Mouse (Mus musculus) mouse embryonic stem cell (cell line): ENCODE results near the gene Foxn3.

ENCODE experiments used
- in situ Hi-C, 2 experiments: fragments of 300-500 bp; cut with MboI; formaldehyde crosslinking; loops; 1 replicate in 1 of 2; 3 replicates in 1 of 2; pipeline ENCODE4 v1.14.3; 2019 to 2020; ENCODE audit warnings: low sequenced_read_pairs in 2 of 2, low pct_unique_long_range_greater_than_20kb in 1 of 2, mixed read lengths in 1 of 2; ENCODE audit not compliant: unreplicated experiment in 1 of 2

Gene Foxn3

DNA sequence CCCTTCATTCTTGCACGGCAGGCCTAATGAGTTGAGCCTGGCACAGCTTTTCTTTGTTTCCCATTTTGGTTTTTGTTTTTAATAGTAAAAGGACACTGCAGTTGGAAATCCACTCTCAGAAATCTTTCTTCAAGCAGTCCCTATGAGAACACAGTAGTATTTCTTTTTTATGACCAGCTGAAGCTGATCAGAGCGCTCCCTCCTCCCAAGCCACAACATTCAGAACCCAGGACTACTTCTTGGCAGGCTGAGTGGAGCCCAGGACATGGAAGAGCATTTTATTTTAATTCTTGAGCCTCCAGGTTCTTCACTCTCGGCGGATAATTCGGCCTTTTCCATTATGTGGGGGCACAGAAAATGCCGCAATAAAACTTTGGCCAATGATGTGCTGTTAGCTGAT lies 73.2 kb downstream of the Foxn3 start:
- in situ Hi-C loops, result no loop called here

- in situ Hi-C loops, result no loop called here
Observed at GRCm38 (mm10) chr12:99489001-99489592, 74.3 kb downstream of the Foxn3 start.

- in situ Hi-C loops, result no loop called here
Observed at GRCm38 (mm10) chr12:99480372-99480771, 83.0 kb downstream of the Foxn3 start.

GRCm38 (mm10) chr12:99474176-99474575 lies 89.2 kb downstream of the Foxn3 start:
- in situ Hi-C loops, result no loop called here

DNA sequence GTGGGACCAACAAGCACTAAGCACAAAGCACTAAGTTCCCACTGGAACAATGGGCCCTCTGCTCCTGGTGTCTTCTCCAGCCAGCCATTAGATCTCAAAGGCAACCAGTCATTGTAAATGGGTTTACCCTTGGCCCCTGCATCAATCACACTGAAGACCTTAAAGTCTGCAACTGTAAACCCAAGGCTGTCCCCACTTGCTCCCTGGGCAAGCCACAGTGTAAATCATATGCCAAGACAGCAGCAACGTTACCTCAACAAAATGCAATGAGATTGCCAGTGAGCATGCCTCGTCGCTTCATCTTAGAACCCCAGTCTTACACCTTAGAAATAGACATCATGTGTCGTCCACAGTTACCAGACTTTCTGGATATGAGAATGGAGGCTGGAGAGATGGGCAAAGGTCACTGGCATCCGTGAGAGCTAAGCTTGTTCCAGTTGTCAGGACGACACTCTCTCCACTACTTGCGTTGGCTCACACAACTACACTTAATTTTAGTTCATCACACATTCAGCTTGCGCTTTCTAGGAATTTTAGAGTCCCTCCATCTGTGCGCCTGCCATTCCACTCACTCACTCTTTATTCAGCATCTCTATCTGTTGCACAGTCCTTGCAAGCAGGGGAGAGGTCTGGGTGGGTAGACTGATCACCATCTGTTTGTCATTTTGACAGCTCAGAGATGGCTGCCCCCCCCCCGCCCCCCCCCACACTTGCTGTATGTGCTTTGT lies 89.8 kb downstream of the Foxn3 start:
- in situ Hi-C loops, result no loop called here

- in situ Hi-C loops, result no loop called here
Observed at GRCm38 (mm10) chr12:99471431-99471830, 92.0 kb downstream of the Foxn3 start.

GRCm38 (mm10) chr12:99467884-99468311 lies 95.5 kb downstream of the Foxn3 start:
- in situ Hi-C loops, result no loop called here

- in situ Hi-C loops, result no loop called here
Observed at GRCm38 (mm10) chr12:99467256-99467883, 96.0 kb downstream of the Foxn3 start.

- in situ Hi-C loops, result no loop called here
Observed at GRCm38 (mm10) chr12:99466426-99466825, 97.0 kb downstream of the Foxn3 start.

DNA sequence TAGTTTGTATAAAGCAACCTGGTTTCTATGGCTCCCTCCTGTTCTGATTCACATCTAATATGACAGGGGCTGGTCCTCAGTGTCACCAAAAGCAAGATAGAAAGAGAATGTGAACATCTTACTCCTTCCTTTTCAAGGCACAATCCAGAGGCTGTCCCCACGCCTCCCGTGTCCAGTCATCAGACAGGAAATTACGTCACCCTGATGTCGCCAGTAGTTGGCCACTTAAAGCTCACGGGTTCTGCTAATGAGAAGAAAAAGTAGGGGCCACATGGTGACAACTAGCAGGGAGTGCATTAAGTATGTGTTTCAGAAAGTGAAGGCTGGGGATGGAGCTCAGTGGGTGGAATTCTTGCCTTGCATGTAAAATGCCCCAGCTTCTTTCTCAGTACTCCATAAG lies 99.1 kb downstream of the Foxn3 start:
- in situ Hi-C loops, result no loop called here

DNA sequence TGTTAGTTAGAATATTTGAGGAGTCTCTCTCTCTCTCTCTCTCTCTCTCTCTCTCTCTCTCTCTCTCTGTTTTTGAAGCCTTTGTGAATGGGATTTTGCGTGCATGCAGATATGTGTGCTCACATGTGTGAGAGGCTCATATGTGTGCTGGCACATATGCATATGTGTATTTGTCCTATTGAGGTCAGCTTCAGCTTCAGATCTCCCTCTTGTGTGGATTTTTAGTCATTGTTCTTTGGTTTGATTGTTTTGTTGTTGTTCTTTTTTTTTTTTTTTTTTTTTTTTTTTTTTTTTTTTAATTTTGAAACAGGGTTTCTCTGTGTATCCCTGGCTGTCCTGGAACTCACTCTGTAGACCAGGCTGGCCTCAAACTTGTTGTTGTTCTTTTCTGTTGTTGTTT lies 100.5 kb downstream of the Foxn3 start:
- in situ Hi-C loops, result no loop called here

DNA sequence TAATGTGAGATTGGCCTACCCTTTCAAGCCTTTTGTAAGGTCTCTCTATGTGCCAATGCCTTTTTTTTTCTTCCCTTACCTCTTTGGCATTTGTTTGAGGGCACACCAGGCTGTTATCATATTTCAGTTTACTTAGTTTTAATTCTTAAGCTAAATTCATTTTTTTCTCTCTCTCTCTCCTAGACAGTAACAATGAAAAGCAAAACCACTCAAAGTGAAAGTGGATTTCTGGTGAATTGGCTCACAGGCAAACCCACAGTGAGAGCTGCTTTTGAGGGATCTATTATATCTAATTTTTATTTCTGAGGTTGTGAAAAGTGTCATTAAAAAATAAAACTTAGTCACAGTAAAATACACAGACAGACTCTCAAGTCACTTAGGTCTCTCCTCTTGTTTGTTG lies 101.1 kb downstream of the Foxn3 start:
- in situ Hi-C loops, result no loop called here

DNA sequence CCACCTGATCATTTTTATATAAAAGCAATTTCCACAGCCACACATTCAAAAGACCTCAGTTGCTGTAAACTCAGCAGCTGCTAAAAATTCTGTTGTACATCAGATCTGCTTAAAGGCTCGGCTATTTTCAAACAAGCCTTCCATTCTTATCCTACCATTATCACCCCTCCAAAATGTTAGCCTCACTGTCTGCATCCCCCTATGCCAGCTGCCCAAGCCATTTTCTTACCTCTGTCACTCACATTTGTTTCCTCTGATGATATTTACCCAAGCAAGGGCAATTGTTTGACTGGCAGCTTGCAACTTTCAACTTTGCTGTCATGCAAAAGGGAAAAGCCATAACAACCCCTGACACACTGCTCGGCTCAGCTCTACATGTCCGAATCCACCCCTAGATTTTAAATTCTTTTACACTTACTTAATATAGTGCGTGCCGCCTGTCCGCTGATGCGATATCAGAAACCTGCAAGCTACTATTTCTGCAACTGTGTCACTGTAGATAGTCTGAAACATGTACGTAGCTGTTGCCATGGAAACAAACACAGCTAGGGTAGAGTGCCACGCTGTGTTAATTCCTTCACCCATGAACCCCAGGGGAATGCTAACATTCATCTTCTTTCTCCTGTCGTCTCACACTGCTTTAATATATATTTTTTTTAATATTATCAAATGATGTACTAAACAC lies 105.7 kb downstream of the Foxn3 start:
- in situ Hi-C loops, result no loop called here

- in situ Hi-C loops, result no loop called here
Observed at GRCm38 (mm10) chr12:99455580-99455979, 107.8 kb downstream of the Foxn3 start.

DNA sequence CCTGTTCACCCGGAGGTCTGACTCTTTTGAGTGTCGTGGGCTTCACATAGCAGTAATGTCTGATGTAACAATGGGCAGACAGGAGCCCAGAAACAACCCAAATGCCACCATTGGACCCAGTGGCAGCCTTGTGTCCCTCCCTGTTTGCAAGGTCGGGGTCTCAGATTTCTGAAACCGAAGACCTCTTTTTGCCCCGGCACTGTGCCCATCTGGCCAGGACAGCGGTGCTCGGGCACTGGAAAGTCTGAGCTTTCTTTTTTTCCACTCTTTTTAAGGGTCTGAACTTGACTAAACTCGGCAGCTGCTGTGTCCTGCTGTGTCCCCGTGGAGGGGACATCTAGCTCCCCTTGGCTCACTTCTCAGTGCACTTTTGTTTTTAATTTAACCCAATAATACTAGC lies 109.0 kb downstream of the Foxn3 start:
- in situ Hi-C loops, result no loop called here

GRCm38 (mm10) chr12:99453797-99454196 lies 109.6 kb downstream of the Foxn3 start:
- in situ Hi-C loops, result no loop called here

DNA sequence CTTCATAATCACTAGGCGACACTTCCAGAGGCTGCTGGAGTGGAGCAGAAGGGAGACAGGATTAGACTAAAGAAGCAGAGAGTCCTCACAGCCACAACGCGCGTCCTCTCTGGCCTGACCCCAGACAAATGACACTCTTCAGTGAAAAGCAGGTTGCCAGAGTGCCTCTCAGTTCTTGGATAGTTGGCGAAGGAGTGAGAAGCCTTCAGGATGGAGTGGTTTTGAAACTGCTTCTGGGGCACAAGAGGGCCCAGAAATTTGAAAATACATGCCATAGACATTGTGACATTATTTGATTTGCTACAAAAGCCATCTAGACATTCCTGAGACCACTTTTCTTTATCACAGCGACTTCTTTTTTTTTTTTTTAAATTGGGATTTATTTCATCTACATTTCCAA lies 113.3 kb downstream of the Foxn3 start:
- in situ Hi-C loops, result no loop called here

GRCm38 (mm10) chr12:99447791-99448190 lies 115.6 kb downstream of the Foxn3 start:
- in situ Hi-C loops, result no loop called here

DNA sequence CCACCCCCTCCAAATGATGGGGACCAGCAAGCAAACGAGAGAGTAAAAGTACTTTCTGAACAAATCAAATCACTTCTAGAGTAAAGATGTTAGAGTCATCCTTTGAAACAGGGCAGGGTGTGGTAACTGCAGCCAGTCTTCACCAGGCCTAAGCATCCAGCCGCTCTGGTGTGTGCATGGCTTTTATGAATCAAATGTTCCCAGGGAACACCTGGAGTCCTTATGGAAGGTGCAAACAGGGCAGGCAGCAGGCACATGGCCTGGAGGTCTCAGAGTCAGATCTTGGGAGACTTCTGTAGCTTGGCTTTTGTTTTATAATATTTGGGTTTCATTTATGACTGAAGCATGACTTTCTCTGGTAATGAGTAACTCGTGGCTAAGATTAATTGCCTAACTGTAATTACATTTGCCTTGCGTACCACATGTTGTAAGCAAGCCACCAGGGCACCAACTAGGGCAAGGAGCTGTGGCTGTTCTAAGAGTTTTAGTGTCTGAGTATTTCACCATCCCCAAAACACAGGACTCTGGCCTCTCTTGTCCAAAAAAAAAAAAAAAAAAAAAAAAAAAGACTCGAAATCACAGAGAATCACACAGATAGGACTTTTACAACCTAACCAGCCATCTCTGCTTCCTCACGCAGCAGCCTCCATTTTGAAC lies 118.2 kb downstream of the Foxn3 start:
- in situ Hi-C loops, result no loop called here
